Comparison of ENCODE assay signal across 21 mouse cellular contexts in the genomic region with DNA sequence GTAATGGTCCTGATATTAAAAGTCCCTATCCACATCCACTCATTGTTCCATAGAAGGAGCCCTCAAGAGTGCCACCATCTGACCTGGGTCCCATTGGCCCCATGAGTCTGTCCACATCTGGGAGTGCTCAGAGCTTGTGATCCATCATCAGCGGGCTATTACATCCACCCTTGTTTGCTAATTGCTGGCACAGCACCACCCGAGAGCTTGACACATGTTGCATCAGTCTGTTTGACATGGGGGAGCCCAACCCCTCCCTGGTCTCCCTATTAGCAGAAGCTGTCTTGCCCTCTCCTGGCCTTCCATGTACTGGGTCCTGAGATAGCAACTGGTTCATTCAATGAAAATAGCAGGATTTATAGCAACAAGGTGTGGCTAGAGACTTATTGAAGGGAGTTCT. TPM values are rescaled to one million over a fixed set of nuclear protein-coding genes. Genes with fewer than 3 reads are reported as not detected.
DNase-seq lines count a peak whose midpoint lies in the region; ATAC-seq and TF ChIP-seq lines count a peak whose summit lies in the region.
"Had no signal": no experiment of that assay in that cellular context is flagged by ENCODE, and none has a peak within 500 bp of the region (broad histone marks: within the 10 kb centered on the region; RNA-seq: fewer than 3 reads in every experiment).

No protein-coding gene starts in this region.

- 0 out of 2 replicates have a peak overlapping the region, but pooled peaks have one; percentile 73 for H3K27ac ChIP-seq in heart, embryonic 10.5 days
- H3K27ac ChIP-seq in liver, embryonic 15.5 days (replicated peaks): peak overlapping the region; percentile 94
- H3K27ac ChIP-seq: embryonic facial prominence, embryonic 15.5 days; forebrain, embryonic 10.5 days; hindbrain, embryonic 10.5 days; hindbrain, embryonic 14.5 days had no signal

- WGBS in heart, embryonic 10.5 days: 95% methylated on average over 2 of the region's 2 CpGs
- WGBS in liver, embryonic 15.5 days (ENCODE audit: insufficient replicate concordance): 58% methylated on average over 2 of the region's 2 CpGs

- H3K4me1 ChIP-seq in heart, embryonic 10.5 days: peaks cover 66% of the 10 kb centered on the region
- H3K4me1 ChIP-seq in liver, embryonic 15.5 days (replicated peaks): peaks cover 68% of the 10 kb centered on the region

- H3K9me3 ChIP-seq in heart, embryonic 10.5 days: no peaks in the 10 kb centered on the region
- H3K9me3 ChIP-seq in liver, embryonic 15.5 days (replicated peaks): no peaks in the 10 kb centered on the region
- H3K9me3 ChIP-seq: embryonic facial prominence, embryonic 15.5 days; forebrain, embryonic 10.5 days; heart, embryonic 15.5 days; hindbrain, embryonic 10.5 days had no signal

- no peak for ATAC-seq in liver, embryonic 15.5 days (ENCODE audit: insufficient read depth)
- ATAC-seq: forebrain, embryonic 16.5 days had no signal

- no peaks in the 10 kb centered on the region for H3K27me3 ChIP-seq in heart, embryonic 10.5 days (ENCODE audit: insufficient read depth, poor library complexity, severe bottlenecking)
- H3K27me3 ChIP-seq in liver, embryonic 15.5 days: no peaks in the 10 kb centered on the region
- no peaks in the 10 kb centered on the region for H3K27me3 ChIP-seq in myocyte (ENCODE audit: control insufficient read depth, insufficient read depth, insufficient read length)
- H3K27me3 ChIP-seq: CH12.LX; embryonic facial prominence, embryonic 15.5 days; heart, embryonic 15.5 days had no signal

- intact Hi-C loops in heart, postnatal 36 days (cut with DNase I): no loop called here

- peaks cover 19% of the 10 kb centered on the region for H3K79me2 ChIP-seq in myocyte (ENCODE audit: control insufficient read depth, insufficient read depth)

- DNase-seq in heart, embryonic 10.5 days (ENCODE audit: low spot score): no peak
- DNase-seq in heart, postnatal 36 days: no peak
- DNase-seq in NIH3T3 (ENCODE audit: low read depth): peak; percentile 47
- no peak for DNase-seq in left cerebral cortex, adult 8-10 months (ENCODE audit: low spot score in 2 of 2)
- DNase-seq in spleen, postnatal 10 days (ENCODE audit: low spot score in 2 of 2): no peak
- DNase-seq: adrenal gland, postnatal 10 days; cerebellum, adult 11 months; cerebellum, adult 8-10 months; cerebellum, postnatal 14 days; embryo, embryonic 11 days; gastrocnemius, postnatal 14 days; heart, postnatal 14 days had no signal

- peaks cover 2% of the 10 kb centered on the region; the same call in 1 of the 2 replicates for H3K36me3 ChIP-seq in heart, embryonic 10.5 days
- no peaks in the 10 kb centered on the region for H3K36me3 ChIP-seq in liver, embryonic 15.5 days (replicated peaks)
- peaks cover 4% of the 10 kb centered on the region for H3K36me3 ChIP-seq in myocyte (ENCODE audit: control insufficient read depth, insufficient read depth)
- H3K36me3 ChIP-seq: heart, embryonic 15.5 days had no signal

- H3K4me3 ChIP-seq in heart, embryonic 10.5 days: no peak overlapping the region
- H3K4me3 ChIP-seq in liver, embryonic 15.5 days (replicated peaks): no peak overlapping the region
- H3K4me3 ChIP-seq in myocyte: no peak overlapping the region
- H3K4me3 ChIP-seq: embryonic facial prominence, embryonic 15.5 days; forebrain, embryonic 10.5 days; heart, embryonic 15.5 days; hindbrain, embryonic 10.5 days had no signal

- no peak overlapping the region for H3ac ChIP-seq in myocyte (ENCODE audit: control insufficient read depth, insufficient read length)

- H3K9ac ChIP-seq in liver, embryonic 15.5 days: no peak overlapping the region
- H3K9ac ChIP-seq: embryonic facial prominence, embryonic 15.5 days; heart, embryonic 15.5 days; hindbrain, embryonic 14.5 days had no signal

- H3K4me2 ChIP-seq in liver, embryonic 15.5 days: no peak overlapping the region
- peak overlapping the region; percentile 58 for H3K4me2 ChIP-seq in myocyte (ENCODE audit: low read depth)
- H3K4me2 ChIP-seq: embryonic facial prominence, embryonic 15.5 days; heart, embryonic 15.5 days; hindbrain, embryonic 14.5 days had no signal

- TF ChIP-seq POLR2A in myocyte (IDR thresholded peaks at IDR 0.05; ENCODE audit: insufficient read length, low read depth): no peak

TF ChIP-seq in myocyte, 11 proteins besides CTCF, POLR2A, EP300 and RAD21:
- TF ChIP-seq TCF3 (IDR thresholded peaks at IDR 0.05; ENCODE audit: insufficient read length, low read depth) (no peak), USF1 (IDR thresholded peaks at IDR 0.05; ENCODE audit: low read depth) (no peak), REST (IDR thresholded peaks at IDR 0.05; ENCODE audit: insufficient read depth, insufficient read length) (no peak), POLR2AphosphoS2 (IDR thresholded peaks at IDR 0.05; ENCODE audit: insufficient read length, low read depth) (no peak), CEBPB (IDR thresholded peaks at IDR 0.05; ENCODE audit: insufficient read depth, poor library complexity, severe bottlenecking) (peak; percentile 84; the same call in 1 of the 2 replicates)

RNA-seq across cellular contexts. Expression of a gene that starts 34.0 kb away (rescaled TPM):
- polyA plus RNA-seq in heart, embryonic 10.5 days (2016; fragmentation: Nextera tagmentation; extraction: Ambion mirVana): 3.4 and 3.9 TPM in 2 replicates
- total RNA-seq in heart, postnatal 36 days (2021): 10 to 100 TPM; 47.7 to 59.2 TPM
- 0.50 and 0.63 TPM in 2 replicates for polyA plus RNA-seq in liver, embryonic 15.5 days (2015; fragmentation: Nextera tagmentation; extraction: Ambion mirVana)
- polyA plus RNA-seq in myocyte (2012; fragmentation: generic; extraction: Trizol): 59.5 TPM
- 10 to 100 TPM; 29.9 to 33.2 (median 31.8) TPM for total RNA-seq in left cerebral cortex, adult 8-10 months (2022)

Comparison
In these comparisons a context has a peak if more than half of its experiments do, and no peak if none do; other contexts are left out.
1. RNA of a gene that starts 34.0 kb away (polyA plus RNA-seq): 59.5 TPM in myocyte (single experiment); 3.4 to 3.9 TPM in heart, embryonic 10.5 days and 0.50 to 0.63 TPM in liver, embryonic 15.5 days; every median in the first group is over 10 times any median in the second.